Mouse (Mus musculus): ENCODE measurements around the gene Gm13691.

Gm13691 gene

GRCm38 (mm10) chr2:84032505-84032904, 42.2 kb downstream of the Gm13691 start:
- in situ Hi-C loops (cut with MseI, MboI), result loop anchor here (25.0 kb wide), 2 partner anchors 380 to 405 kb away; partner anchors contain the start of gene Calcrl (in 1 of the 2)

- in situ Hi-C loops (cut with MseI, MboI), result loop anchor here (25.0 kb wide), 2 partner anchors 376 to 401 kb away; partner anchors contain the start of gene Calcrl (in 1 of the 2)
These were observed 45.6 kb downstream of the Gm13691 start for GRCm38 (mm10) chr2:84035997-84036396.

GRCm38 (mm10) chr2:84037304-84037703, 47.0 kb downstream of the Gm13691 start:
- in situ Hi-C loops (cut with MseI, MboI), result loop anchor here (25.0 kb wide), 2 partner anchors 375 to 400 kb away; partner anchors contain the start of gene Calcrl (in 1 of the 2)

DNA sequence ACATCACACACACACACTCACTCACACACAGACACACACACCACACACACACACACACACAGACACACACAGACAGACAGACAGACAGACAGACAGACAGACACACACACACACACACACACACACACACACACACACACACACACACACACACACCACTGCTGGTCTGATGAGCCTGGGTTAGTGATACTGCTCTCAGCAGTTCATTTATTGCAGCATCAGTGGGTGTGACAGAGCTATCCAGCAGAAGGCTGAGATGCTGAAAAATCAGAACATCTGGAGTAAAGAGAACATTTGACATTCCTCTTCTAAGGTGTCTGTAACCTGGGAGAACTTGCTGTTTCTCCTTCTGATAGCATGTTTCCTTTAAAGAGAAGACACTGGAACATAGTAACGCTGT, 47.6 kb downstream of the Gm13691 start:
- in situ Hi-C loops (cut with MseI, MboI), result loop anchor here (25.0 kb wide), 2 partner anchors 374 to 399 kb away; partner anchors contain the start of gene Calcrl (in 1 of the 2)

- in situ Hi-C loops (cut with MseI, MboI), result loop anchor here (25.0 kb wide), 2 partner anchors 373 to 398 kb away; partner anchors contain the start of gene Calcrl (in 1 of the 2)
These were observed 48.9 kb downstream of the Gm13691 start for GRCm38 (mm10) chr2:84039277-84039676.
